Mouse (Mus musculus): ENCODE results near the gene Robo2. TPM values are rescaled to one million over a fixed set of nuclear protein-coding genes. Genes with fewer than 3 reads are reported as not detected.

Robo2 gene
- total and polyA plus RNA-seq, 2 experiments from 2014 or later: 1.7 to 10.6 TPM

DNA sequence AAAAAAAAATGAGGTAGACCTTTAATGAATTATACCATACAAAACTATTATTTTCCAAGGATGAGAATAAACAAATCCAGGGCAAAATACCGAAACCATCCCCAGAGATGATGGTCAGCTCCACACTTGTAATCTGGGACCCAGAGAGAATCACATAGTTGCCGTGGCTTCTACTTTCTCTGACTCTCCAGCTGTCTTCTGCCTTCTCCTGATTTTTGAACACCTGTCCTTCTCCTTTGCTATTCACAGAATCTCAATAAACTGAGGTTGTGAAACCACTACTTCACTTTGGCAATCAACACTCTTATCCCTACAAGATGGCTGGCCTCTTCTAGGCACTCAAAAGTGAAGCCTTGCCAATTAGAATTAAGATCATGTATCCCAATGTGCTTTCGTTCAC lies 252.4 kb downstream of the Robo2 start:
- TF ChIP-seq EP300 (IDR thresholded peaks at IDR 0.05; ENCODE audit: low read depth) (no peak), CTCF (IDR thresholded peaks at IDR 0.05; ENCODE audit: low read depth) (no peak)
- 77% methylated on average over 3 of the region's 3 CpGs for WGBS
- no peak for ATAC-seq (ENCODE audit: insufficient read depth, low read depth)

DNA sequence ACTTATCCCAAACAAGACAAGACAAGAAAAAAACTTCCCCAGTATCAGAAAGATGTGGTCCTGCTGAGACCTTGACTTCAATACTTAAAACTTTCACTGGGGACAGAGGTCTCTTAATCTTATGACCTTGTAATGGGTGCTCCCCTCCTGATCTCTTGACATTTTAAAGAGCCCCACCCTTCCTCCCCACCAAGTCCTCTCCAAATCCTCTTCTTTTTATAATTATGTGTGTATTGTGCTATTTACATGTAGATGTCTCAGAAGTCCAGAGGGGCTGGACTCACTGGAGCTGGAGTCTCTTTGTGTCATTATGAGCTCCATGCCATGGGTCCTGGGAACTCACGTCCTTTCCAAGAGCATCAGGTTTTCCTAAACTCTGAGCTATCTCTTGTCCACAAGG lies 275.4 kb downstream of the Robo2 start:
- Histone ChIP-seq H3K4me1 (ENCODE audit: control insufficient read depth, insufficient read depth) (no peaks in the 10 kb centered on the region), H3K36me3 (replicated peaks; ENCODE audit: control insufficient read depth, insufficient read depth, low read length) (no peaks in the 10 kb centered on the region), H3K27me3 (ENCODE audit: control insufficient read depth, insufficient read depth, low read length) (no peaks in the 10 kb centered on the region), H3K27ac (ENCODE audit: low read depth) (no peak overlapping the region), H3K4me2 (ENCODE audit: low read depth, low read length) (no peak overlapping the region), H3K9me3 (replicated peaks; ENCODE audit: control insufficient read depth, low read length) (no peaks in the 10 kb centered on the region), H3K9ac (replicated peaks; ENCODE audit: low read depth, low read length) (no peak overlapping the region), H3K4me3 (ENCODE audit: low read depth, low read length) (no peak overlapping the region)
- WGBS: 81% methylated on average over 1 of the region's 1 CpGs
- no peak for DNase-seq (ENCODE audit: low spot score)
- no peak for TF ChIP-seq CTCF (IDR thresholded peaks at IDR 0.05; ENCODE audit: low read depth)
- TF ChIP-seq EP300 (IDR thresholded peaks at IDR 0.05; ENCODE audit: low read depth): no peak
- no peak for ATAC-seq (ENCODE audit: insufficient read depth, low read depth)

More for the DNA sequence above, 252.4 kb downstream of the Robo2 start:
- no peak overlapping the region for H3K27ac ChIP-seq (ENCODE audit: low read depth)
- no peak overlapping the region for H3K4me3 ChIP-seq (ENCODE audit: low read depth, low read length)
- no peaks in the 10 kb centered on the region for H3K9me3 ChIP-seq (replicated peaks; ENCODE audit: control insufficient read depth, low read length)
- no peak overlapping the region for H3K4me2 ChIP-seq (ENCODE audit: low read depth, low read length)
- no peak overlapping the region for H3K9ac ChIP-seq (replicated peaks; ENCODE audit: low read depth, low read length)
- no peaks in the 10 kb centered on the region for H3K36me3 ChIP-seq (replicated peaks; ENCODE audit: control insufficient read depth, insufficient read depth, low read length)
- no peaks in the 10 kb centered on the region for H3K27me3 ChIP-seq (ENCODE audit: control insufficient read depth, insufficient read depth, low read length)
- no peaks in the 10 kb centered on the region for H3K4me1 ChIP-seq (ENCODE audit: control insufficient read depth, insufficient read depth)
- no peak for DNase-seq (ENCODE audit: low spot score)

DNA sequence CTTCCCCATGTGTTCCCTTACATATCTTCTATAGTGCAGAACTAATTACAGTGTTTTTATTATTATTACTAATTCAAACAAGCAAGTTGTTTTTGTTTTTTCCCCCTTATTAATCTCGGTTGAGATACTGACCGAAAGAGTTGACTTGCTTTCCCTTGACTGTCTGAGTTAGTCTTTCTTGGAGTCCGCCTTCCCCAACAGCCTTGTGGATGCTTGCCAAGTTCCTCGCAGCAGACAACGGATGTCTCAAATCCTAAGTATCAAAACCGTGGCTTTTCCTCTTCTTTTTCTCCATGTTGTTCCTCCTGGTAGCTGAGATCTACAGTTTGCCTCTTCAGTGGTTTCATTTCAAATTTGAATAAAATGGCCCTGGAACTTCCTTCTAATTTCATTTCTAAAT lies 278.8 kb downstream of the Robo2 start:
- Histone ChIP-seq H3K4me2 (ENCODE audit: low read depth, low read length) (no peak overlapping the region), H3K9ac (replicated peaks; ENCODE audit: low read depth, low read length) (no peak overlapping the region), H3K36me3 (replicated peaks; ENCODE audit: control insufficient read depth, insufficient read depth, low read length) (no peaks in the 10 kb centered on the region), H3K27ac (ENCODE audit: low read depth) (no peak overlapping the region), H3K27me3 (ENCODE audit: control insufficient read depth, insufficient read depth, low read length) (no peaks in the 10 kb centered on the region), H3K4me3 (ENCODE audit: low read depth, low read length) (no peak overlapping the region), H3K4me1 (ENCODE audit: control insufficient read depth, insufficient read depth) (no peaks in the 10 kb centered on the region), H3K9me3 (replicated peaks; ENCODE audit: control insufficient read depth, low read length) (no peaks in the 10 kb centered on the region)
- WGBS: 47% methylated on average over 6 of the region's 6 CpGs
- ATAC-seq (ENCODE audit: insufficient read depth, low read depth) (no peak), DNase-seq (ENCODE audit: low spot score) (no peak)
- TF ChIP-seq CTCF (IDR thresholded peaks at IDR 0.05; ENCODE audit: low read depth): no peak
- TF ChIP-seq EP300 (IDR thresholded peaks at IDR 0.05; ENCODE audit: low read depth): no peak

DNA sequence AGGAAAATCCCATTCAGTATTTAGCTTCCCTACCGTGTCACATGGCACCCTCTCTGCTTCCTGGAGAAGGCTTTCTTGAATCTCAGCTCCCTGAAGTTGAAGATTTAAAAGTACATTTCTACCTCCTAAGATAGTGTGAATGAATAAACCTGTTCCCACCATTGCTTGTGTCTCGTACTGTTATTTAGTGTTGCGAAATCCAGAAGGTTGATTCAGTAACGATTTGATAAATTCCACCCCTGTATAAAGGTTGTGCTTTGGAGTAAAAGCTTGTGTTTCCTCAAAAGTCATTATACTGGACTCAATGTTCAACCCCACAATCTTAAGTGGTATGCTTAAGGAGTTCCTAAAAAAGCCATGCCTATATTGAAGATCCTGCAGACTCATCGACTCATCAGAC lies 280.3 kb downstream of the Robo2 start:
- DNase-seq (ENCODE audit: low spot score): no peak
- no peak for ATAC-seq (ENCODE audit: insufficient read depth, low read depth)
- Histone ChIP-seq H3K9ac (replicated peaks; ENCODE audit: low read depth, low read length) (no peak overlapping the region), H3K4me2 (ENCODE audit: low read depth, low read length) (no peak overlapping the region), H3K27me3 (ENCODE audit: control insufficient read depth, insufficient read depth, low read length) (no peaks in the 10 kb centered on the region), H3K4me1 (ENCODE audit: control insufficient read depth, insufficient read depth) (no peaks in the 10 kb centered on the region), H3K27ac (ENCODE audit: low read depth) (no peak overlapping the region), H3K36me3 (replicated peaks; ENCODE audit: control insufficient read depth, insufficient read depth, low read length) (no peaks in the 10 kb centered on the region), H3K4me3 (ENCODE audit: low read depth, low read length) (no peak overlapping the region), H3K9me3 (replicated peaks; ENCODE audit: control insufficient read depth, low read length) (no peaks in the 10 kb centered on the region)
- 85% methylated on average over 5 of the region's 5 CpGs for WGBS
- TF ChIP-seq EP300 (IDR thresholded peaks at IDR 0.05; ENCODE audit: low read depth): no peak
- no peak for TF ChIP-seq CTCF (IDR thresholded peaks at IDR 0.05; ENCODE audit: low read depth)

DNA sequence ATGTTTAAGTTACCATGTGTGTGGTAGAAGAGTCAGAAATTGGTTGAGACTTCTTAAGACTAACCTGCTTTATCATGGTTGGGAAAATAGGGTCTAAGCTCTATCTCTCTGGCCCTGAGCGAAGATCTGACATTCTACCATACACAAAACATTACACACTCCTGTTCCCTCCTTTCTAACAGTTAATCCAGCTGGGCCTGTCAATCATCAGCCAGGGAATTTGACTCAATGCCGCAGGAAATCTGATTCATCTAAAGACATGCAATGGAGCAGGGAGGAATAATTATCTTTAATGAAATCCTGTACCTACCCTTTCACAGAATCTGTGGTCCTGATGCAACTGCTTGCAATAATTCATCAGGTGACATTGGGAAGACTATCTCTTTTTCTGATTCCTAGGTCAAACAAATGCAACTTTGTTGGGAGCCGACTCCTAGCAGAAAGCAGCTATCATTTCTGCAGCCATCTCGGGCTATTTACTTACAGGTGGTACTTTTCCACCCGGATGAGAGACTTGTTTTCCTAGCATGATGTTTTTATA lies 283.1 kb downstream of the Robo2 start:
- TF ChIP-seq CTCF (IDR thresholded peaks at IDR 0.05; ENCODE audit: low read depth) (no peak), EP300 (IDR thresholded peaks at IDR 0.05; ENCODE audit: low read depth) (no peak)
- Histone ChIP-seq H3K9ac (replicated peaks; ENCODE audit: low read depth, low read length) (no peak overlapping the region), H3K4me2 (ENCODE audit: low read depth, low read length) (no peak overlapping the region), H3K27me3 (ENCODE audit: control insufficient read depth, insufficient read depth, low read length) (no peaks in the 10 kb centered on the region), H3K36me3 (replicated peaks; ENCODE audit: control insufficient read depth, insufficient read depth, low read length) (no peaks in the 10 kb centered on the region), H3K4me3 (ENCODE audit: low read depth, low read length) (no peak overlapping the region), H3K4me1 (ENCODE audit: control insufficient read depth, insufficient read depth) (no peaks in the 10 kb centered on the region), H3K27ac (ENCODE audit: low read depth) (no peak overlapping the region), H3K9me3 (replicated peaks; ENCODE audit: control insufficient read depth, low read length) (no peaks in the 10 kb centered on the region)
- no peak for DNase-seq (ENCODE audit: low spot score)
- no peak for ATAC-seq (ENCODE audit: insufficient read depth, low read depth)
- WGBS: 77% methylated on average over 5 of the region's 5 CpGs

DNA sequence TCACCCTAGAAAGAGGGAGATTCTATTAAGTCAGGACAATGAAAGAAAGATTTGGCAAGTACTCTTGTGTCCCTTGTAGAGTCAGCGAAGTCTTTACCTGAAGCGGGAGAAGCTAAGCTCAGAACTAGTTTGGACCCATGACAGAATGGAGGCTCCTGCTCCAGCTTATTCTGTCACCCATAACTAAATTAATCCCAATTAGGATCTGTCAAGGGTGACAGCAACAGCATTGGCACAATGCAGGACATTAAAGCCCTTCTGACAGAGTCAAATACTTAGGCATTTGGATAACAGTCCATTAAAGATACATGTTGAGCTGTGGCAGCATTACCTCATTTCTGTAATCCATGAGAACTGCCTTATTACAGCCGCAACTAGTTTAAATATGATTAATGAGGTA lies 298.5 kb downstream of the Robo2 start:
- no peak overlapping the region for H3K27ac ChIP-seq (ENCODE audit: low read depth)
- no peak for TF ChIP-seq EP300 (IDR thresholded peaks at IDR 0.05; ENCODE audit: low read depth)
- no peak for TF ChIP-seq CTCF (IDR thresholded peaks at IDR 0.05; ENCODE audit: low read depth)
- no peaks in the 10 kb centered on the region for H3K4me1 ChIP-seq (ENCODE audit: control insufficient read depth, insufficient read depth)
- H3K36me3 ChIP-seq (replicated peaks; ENCODE audit: control insufficient read depth, insufficient read depth, low read length): no peaks in the 10 kb centered on the region
- 82% methylated on average over 3 of the region's 3 CpGs for WGBS
- no peak overlapping the region for H3K9ac ChIP-seq (replicated peaks; ENCODE audit: low read depth, low read length)
- DNase-seq (ENCODE audit: low spot score) (no peak), ATAC-seq (ENCODE audit: insufficient read depth, low read depth) (no peak)
- no peak overlapping the region for H3K4me2 ChIP-seq (ENCODE audit: low read depth, low read length)
- H3K9me3 ChIP-seq (replicated peaks; ENCODE audit: control insufficient read depth, low read length): no peaks in the 10 kb centered on the region
- no peak overlapping the region for H3K4me3 ChIP-seq (ENCODE audit: low read depth, low read length)
- no peaks in the 10 kb centered on the region for H3K27me3 ChIP-seq (ENCODE audit: control insufficient read depth, insufficient read depth, low read length)

All from heart, postnatal 0 days (tissue).